Mouse (Mus musculus): ENCODE results near the gene Hist1h4i.

Gene Hist1h4i

DNA sequence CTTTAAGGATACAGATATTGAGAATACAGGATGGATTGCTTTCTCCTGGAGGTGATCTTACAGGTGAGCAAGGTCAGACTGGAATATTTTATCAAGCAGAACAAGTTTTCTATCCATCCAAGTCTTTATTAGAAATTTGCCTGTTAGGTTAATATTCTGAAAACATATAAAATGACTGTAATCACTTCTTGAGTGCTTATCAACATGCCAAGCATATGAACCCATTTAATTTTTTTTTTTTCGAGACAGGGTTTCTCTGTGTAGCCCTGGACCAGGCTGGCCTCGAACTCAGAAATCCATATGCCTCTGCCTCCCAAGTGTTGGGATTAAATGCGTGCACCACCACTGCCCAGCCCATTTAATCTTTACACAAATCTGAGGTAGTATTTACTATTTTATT, 4.2 kb downstream of the Hist1h4i start:
- no peak for DNase-seq (ENCODE audit: low spot score in 2 of 2)

DNA sequence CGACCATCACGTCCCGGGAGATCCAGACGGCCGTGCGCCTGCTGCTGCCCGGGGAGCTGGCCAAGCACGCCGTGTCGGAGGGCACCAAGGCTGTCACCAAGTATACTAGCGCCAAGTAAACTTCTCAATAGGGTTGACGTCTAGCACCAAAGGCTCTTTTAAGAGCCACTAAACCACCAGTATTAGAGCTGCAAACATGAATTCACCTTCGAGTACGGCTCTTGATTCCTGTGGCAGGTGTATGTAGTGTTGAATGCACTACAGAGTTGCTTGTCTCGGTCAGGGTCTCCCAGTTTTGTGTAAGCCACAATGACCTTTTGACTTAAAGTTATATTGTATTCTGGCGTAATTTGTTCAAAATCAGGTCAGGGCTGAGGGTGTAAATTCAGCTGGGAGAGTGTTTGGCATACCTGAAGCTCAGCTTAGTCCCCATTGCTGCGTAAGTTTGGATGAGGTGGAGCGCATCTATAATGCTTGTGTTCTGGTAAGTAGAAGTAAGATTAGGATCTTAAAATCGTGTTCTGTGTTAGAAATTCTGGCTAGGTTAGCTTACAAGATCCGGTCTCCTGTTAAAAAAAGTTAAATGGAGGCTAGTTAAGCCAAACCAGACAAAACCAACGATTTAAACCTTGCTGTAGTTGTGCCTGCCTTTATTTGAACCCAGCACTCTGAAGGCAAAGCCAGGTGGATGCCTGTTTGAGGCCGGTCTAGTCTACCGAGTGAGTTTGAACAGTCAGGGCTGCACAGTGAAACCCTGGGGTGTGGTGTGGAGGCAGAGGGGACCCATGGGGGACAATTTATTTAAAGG, 4.8 kb downstream of the Hist1h4i start:
- no peak for DNase-seq (ENCODE audit: low spot score in 2 of 2)

DNA sequence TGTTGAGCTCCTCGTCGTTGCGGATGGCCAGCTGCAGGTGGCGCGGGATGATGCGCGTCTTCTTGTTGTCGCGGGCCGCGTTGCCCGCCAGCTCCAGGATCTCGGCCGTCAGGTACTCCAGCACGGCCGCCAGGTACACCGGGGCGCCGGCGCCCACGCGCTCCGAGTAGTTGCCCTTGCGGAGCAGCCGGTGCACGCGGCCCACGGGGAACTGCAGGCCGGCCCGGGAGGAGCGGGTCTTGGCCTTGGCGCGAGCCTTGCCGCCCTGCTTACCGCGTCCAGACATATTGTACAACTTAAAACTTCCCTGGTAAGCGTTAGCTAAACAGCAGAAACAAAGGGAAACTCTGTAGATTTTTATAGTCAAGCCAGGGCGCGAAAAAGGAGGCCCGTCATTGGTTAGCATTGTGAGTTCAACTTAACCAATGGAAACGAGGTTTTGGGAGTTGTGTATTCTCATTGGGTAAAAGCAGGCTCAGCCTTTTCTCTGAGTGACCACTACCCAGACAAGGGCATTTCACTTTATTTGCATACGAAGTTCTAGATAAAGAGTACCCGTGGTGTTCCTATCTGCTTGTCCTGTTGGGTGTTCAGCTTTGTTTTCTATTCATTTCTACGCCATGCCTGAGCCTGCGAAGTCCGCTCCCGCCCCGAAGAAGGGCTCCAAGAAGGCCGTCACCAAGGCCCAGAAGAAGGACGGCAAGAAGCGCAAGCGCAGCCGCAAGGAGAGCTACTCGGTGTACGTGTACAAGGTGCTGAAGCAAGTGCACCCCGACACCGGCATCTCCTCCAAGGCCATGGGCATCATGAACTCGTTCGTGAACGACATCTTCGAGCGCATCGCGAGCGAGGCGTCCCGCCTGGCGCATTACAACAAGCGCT, 5.7 kb downstream of the Hist1h4i start, which contains the start of the genes Hist1h2ah and Hist1h2bk:
Hist1h2ah (minus strand) TSS at position 302 of the 882 bp plus-strand sequence.
Hist1h2bk (plus strand) TSS at position 604 of the 882 bp plus-strand sequence.
- DNase-seq (ENCODE audit: low spot score in 2 of 2) = peak; percentile 75 to 81

DNA sequence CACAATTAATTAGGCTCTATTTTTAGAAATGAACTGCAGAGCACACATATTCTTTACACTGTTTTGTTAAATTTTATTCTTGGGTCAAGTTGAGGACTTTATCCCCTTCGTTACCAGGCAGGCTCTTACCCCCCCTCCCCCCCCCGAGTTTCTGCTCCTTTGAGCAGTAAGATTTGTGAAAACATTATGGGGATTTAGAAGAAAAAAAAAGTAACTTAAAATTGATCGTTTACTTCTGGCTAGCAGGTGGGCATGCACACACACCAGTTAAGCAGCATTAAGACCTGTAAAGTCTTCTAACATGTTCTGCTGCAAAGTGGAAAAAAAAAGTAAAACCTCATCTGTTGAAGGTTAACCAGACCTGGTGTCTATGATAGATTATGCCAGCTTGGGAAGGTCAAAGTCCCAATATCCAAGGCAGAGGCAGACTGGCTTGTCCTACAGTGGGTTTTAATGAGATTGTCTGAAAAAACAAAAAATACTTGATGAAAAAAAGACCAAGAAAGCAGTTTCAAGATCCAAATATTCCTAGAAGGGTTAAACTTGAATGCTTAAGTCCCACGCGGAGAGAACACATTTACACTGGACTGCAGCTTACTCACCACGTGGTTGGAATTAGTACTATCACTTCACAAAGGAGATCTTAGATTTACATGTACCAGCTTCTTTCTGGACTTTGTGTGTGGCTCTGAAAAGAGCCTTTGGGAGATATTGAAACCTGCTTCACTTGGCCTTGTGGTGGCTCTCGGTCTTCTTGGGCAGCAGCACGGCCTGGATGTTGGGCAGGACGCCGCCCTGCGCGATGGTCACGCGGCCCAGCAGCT, 6.5 kb downstream of the Hist1h4i start:
- no peak for DNase-seq (ENCODE audit: low spot score in 2 of 2)

DNA sequence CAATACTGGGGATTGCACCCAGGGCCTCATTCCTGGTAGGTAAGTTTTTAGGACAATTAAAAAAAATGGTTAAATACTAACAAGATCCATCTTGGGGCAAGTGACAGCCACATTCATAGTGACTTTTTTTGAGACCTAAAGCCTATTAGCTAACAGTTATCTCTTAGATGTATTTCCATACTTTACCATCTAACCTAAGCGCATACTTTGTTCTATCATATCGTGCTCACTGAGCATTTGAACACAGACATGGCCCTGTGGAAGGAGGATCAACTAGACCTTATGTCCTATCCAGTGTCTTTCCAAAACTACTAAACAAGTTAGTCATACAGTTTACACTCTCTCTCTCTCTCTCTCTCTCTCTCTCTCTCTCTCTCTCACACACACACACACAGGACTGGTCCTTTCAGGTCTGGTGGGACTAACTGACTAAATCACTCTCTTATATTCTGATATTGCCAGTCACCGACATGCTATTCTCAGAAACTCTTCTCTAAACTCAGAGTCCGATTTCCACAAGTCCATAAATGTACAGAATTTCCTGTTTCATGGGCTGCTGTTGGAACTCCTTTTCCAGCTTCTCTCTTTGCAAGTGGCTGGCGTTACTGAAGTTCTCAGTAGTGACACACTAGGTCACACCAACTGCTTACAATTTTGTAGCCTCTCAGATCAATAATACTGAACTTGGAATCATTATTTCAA, 7.3 kb downstream of the Hist1h4i start:
- DNase-seq (ENCODE audit: low spot score in 2 of 2) = no peak

DNA sequence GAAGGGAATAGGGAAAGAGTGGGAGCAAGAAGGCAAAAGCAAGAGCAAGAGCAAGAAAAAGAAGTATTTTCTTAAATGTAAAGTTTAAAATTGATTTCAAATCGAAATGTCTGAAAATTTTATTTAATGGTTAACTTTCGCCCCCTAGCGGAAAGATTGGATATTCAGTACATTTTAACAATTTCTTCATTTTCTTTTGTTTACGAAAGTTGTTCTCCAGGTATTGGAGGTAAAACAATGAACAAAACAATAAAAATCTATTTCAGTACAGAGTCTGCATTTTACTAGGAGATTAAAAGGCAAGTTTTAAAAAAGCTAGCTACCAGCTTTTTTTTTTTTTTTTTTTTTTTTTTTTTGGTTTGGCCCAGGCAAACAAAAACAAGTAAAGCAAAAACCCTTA, 10.7 kb downstream of the Hist1h4i start:
- DNase-seq (ENCODE audit: low spot score in 2 of 2) = no peak

DNA sequence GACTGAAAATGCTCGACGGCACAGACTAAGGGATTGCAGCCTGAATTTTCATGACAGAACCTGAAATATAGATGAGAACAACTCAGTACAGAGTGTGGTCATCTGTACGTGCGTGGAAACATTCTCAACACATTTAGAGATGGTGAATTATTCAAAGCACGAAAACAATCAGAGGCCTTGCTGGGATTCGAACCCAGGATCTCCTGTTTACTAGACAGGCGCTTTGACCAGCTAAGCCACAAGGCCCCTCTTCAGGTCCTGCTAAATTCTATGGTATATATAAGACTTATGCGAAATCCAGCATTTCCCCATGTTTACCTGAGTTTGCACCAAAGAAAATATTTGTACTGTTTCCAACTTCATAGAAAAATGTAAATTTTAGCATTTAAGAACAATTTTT, 11.2 kb downstream of the Hist1h4i start:
- DNase-seq (ENCODE audit: low spot score in 2 of 2) = no peak

DNA sequence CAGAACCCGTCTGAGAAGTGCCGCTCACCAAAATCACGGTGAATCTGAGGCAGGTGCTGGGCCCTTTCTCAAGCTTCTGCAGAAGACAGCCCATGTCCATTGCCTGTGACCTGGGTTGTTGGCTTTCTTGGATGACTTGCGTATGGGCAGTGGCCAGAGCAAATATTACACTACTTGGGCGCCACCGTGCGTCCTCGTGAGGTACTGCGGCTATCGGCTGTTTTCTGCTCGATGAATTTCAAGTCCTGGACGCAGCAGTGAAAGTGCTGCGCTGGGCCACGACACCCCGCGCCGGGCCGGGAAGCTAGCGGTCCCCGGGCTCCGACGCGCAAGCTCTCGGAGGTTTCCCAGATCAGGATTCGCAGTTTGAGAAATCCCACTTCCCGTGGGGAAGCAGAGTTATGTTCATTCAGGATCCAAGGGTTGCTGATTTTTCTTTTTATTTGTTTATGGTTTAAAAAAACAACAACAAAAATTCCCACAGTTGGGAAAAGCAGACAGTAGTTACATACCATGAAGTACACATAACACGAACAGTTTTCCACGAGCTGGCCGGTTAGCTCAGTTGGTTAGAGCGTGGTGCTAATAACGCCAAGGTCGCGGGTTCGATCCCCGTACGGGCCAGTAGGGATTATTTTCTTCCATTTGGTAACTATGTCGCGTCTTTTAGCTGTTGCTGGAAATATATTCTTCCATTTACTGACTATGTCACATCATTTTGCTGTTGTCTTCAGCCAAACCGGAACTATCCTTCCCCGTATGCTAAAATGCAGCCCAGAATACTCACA, 12.3 kb downstream of the Hist1h4i start:
- peak; percentile 90 to 95 for DNase-seq (ENCODE audit: low spot score in 2 of 2)

DNA sequence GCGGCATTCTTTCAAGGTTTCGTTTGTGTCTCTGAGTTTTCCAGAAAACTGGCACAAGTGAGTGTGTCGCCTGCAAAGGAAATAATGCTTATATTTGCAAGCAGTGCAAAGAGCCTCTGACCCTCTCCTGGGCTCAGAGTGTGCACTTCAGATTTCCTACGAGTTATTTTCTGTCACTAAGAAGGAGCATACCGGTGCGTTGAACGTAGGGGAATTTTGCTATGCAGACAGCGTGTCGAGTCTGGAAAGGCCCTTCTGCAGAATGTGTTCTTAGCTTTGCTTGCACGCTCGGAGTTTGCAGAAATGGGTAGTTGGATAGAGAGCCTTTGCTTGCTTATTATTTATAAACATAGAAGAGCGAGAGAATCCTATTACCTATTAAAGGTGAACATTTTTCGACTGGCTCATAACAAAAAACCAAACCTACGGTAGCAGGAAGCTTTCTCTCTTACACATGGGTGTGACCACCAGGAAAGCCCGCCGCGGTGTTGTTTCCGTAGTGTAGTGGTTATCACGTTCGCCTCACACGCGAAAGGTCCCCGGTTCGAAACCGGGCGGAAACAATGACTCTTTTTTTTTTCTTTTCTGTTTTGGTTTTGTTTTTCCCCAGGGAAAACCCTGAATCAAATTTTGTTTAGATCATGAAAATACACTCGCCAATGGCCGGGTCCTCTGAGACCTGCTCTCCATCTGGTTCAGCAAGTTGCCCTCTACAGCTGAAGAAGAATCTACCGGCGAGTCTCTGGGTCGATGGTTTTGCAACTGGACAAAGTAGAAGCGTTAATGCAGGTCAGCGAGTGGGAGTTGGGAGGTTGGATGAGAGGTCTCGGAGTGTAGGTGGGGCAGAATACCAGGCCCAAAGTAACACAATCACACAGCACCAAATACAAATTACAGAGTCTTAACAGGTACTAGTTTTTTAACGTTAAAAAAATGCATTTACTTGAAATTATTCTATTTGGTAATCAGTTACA, 14.8 kb downstream of the Hist1h4i start:
- peak; percentile 79 to 83 for DNase-seq (ENCODE audit: low spot score in 2 of 2)

DNA sequence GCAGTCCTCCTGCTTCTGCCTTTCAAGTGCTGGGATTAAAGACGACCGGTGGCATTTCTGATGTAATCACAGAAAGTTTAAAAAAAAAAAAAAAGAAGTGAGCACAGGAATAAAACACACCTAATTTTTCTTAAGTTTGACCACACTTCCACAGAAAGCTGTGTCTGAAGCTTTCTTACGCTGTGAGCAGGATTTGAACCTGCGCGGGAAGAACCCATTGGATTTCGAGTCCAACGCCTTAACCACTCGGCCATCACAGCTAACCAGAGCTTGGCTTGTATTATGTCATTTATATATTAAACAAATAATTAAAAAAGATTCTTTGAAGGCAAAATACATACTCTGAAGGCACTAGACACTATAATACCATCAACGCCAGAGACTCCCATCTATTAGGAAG, 18.9 kb downstream of the Hist1h4i start:
- DNase-seq (ENCODE audit: low spot score in 2 of 2) = peak; percentile 62 to 74

DNA sequence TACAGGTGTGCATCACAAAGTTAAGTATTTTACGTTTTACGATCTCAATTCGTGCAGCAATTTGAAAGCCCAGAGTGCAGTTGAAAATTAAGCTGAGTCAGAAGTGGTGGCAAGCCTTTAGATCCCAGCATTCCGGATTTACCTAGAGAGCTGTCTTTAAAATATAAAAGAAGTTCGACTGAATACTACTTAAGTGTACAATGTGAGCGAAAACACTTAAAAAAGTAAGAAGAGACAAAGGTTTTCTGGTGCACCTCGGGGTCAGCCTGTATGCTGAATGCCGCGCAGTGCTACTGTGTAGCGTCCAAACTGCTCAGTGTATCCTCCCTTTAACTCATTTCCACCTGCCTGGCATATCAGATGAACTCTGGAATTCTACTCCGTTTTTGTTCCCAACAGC, 19.6 kb downstream of the Hist1h4i start:
- no peak for DNase-seq (ENCODE audit: low spot score in 2 of 2)

DNA sequence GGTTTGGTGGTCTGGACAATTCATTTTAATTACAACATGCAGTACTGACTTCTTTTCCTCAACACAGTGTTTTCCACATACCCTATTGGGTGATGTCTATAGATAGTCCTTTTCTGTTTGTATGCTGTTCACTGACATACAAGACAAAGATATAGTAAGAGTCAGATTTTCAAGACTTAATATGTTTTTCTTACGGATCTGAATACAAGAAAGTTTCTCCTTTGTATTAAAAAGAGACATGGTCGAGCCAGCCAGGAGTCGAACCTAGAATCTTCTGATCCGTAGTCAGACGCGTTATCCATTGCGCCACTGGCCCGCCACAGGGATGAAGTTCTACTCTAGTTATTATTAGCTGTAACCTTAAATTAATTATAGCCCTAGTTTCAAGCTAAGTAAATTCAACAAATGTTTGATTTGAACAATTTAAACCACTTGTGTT, 20.2 kb downstream of the Hist1h4i start:
- peak; percentile 52 to 63 for DNase-seq (ENCODE audit: low spot score in 2 of 2)

DNA sequence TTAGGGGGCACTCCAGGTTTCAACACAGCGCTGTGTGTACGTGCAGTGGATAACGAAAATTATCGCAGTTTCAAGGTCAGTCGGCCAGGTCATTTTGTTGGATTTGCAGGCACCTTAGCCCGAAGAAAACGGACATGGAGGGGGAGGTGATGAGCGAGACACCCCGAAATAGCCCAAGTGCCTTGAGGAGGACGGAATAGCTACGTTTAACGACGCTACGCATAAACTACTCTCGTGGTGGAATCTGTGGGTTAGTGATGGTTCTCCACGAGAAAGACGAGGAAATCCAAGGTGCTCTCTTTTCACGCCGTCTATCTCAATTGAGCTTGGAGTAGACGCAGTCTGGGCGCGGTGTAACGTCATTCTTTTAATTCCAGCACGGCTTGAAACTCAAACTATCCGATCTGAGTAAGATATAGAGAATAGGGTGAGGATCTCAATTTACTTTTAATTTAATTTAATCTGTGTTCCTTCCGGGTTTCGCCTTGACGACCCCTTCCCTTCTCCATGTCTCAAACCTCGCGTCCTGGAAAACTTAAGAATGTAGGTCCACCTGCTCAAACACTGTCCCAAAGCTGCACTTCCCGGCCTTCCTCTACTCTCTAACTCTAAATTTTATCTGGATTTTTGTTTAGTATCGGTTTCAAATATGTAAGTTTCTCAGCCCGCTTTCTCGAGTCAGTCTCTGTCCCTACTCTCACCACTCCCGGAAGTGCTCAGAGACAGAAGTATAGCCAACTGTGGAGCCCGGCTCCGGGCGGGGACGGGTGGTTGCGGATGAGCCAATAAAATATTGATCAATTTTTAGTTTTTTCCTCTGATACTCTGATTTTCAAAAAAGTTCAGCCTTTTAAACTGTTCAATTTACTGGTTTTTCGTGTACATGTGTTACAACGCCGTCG, 21.0 kb downstream of the Hist1h4i start:
- peak in 1 of 2 experiments; percentile 32 for DNase-seq (ENCODE audit: low spot score in 2 of 2)

DNA sequence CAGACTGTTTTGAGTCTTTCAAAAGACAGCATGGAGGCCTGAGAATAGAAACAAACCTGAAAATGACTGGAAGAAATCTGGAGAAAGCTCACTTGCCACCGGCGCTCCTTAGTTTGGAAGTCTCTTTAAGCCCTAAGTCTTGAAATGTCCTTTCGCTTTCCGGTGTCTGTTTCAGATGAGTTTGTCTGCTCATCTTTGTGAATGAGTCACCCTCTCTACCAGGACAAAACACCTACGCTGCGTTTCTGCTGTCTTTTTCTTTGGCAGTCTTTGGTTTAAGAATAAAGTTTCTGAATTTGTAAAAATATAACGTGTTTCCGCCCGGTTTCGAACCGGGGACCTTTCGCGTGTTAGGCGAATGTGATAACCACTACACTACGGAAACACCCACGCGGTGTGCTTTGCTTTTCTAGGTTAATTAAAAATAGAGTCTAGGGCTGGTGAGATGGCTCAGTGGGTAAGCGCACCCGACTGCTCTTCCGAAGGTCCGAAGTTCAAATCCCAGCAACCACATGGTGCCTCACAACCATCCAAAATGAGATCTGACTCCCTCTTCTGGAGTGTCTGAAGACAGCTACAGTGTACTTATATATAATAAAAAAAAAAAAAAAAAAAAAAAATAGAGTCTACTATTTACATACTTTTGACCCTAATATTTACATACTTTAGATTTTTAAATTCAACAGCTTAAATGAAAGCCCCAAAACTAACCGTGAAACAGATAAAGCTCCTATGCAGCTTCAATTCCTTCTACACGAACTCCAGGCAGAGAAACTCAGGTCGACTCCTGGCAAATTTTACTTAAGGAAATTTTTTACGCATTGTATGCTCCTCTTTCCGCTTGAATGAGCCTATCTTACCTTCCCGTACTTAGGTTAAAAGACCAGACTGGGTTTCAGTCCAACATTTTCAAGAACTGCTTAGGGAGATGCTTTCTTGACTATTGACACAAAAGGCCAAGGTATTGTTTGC, 25.4 kb downstream of the Hist1h4i start:
- peak in 1 of 2 experiments; percentile 51 for DNase-seq (ENCODE audit: low spot score in 2 of 2)

DNA sequence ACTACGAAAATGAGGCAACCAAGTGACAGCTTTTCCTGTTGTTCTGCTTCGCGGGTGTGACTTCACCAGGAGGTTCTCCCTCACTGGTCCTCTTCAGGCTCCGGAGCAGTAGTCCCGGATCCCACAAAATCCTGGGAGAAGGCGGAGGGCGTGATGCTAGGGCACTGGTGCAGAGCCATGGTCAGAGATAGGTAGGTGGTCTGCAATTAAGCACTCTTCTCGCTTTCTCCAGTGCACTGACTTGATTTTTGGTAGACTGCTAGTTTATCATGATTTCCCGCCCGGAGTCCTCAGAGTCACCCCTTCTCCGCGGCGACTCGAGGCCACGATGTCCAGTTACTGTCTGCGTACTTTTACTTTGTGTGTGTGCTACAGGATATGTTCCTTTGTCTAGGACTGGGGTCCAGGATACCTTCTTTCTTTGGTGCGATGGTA, 26.7 kb downstream of the Hist1h4i start:
- no peak for DNase-seq (ENCODE audit: low spot score in 2 of 2)

DNA sequence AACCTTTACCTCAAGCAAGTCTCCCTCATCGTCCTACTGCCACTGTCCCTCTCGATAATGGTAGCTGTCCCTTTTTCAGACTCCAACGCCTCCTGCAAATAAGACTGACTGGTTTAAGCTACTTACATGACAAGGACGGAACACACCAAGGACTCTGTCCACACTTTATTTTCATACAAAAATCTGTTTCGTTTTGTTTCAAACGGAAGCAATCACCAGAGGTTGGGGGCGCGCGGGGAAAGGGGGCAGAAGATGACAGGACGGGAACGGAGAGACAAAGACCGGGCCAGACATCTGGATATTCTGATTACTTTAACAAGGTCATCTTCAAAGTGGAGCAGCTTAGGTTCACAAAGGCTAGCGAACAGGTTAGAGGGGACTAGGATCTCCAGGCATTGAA, 27.4 kb downstream of the Hist1h4i start:
- DNase-seq (ENCODE audit: low spot score in 2 of 2) = no peak

DNA sequence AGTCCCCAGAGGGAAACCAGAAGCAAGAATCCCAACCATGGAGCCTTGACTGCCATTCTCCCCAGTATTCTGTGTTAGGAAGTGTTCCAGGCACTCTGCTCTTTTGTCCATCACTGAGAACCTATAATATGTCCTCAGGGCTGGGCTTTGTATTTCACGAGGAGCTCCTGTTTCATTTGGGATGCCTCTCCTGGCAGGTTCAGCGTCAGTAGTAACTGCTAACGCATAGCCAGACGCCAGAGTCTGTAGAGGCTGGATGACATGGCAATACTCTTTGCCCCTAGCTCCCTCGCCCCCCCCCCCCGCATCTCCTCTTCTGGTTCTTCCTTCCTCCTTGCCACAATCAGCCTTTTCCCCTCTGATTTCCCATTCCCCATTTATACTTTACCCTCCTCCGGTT, 31.5 kb downstream of the Hist1h4i start, which contains the start of gene Prss16:
Prss16 (minus strand) TSS at position 101 of the 400 bp plus-strand sequence.
- DNase-seq (ENCODE audit: low spot score in 2 of 2) = no peak

All from urinary bladder, postnatal 36 days (tissue).